Mouse (Mus musculus) midbrain, embryonic 16.5 days (tissue): ENCODE data around the gene Caskin2. TPM values are rescaled to one million over a fixed set of nuclear protein-coding genes. Genes with fewer than 3 reads are reported as not detected.

ENCODE experiments used
- ATAC-seq: fragments of 200-750 bp; cut with Nextera tagmentation; 2 replicates; pipeline ENCODE4 v1.8.0; 2017; ENCODE audit warnings: moderate TSS enrichment
- H3K27ac ChIP-seq: fragments of 300-500 bp; sonication (generic); 2 replicates; pipeline ENCODE4 v1.5.1; 2014; ENCODE audit warnings: mild to moderate bottlenecking, low read length, mixed read lengths
- H3K27me3 ChIP-seq: fragments of 300-500 bp; sonication (generic); 2 replicates; pipeline ENCODE4 v1.6.1; 2014; ENCODE audit warnings: low read depth, low read length, mixed read lengths; ENCODE audit not compliant: control insufficient read depth, insufficient read depth
- H3K36me3 ChIP-seq: fragments of 300-500 bp; sonication (generic); 2 replicates; pipeline ENCODE4 v1.6.1; 2014; ENCODE audit warnings: mild to moderate bottlenecking, low read length, moderate library complexity, mixed read lengths; ENCODE audit not compliant: control insufficient read depth, insufficient read depth
- H3K4me1 ChIP-seq: fragments of 300-500 bp; sonication (generic); 2 replicates; pipeline ENCODE4 v1.6.1; 2014; ENCODE audit warnings: mild to moderate bottlenecking, low read length, mixed read lengths; ENCODE audit not compliant: control insufficient read depth, insufficient read depth
- H3K4me2 ChIP-seq: fragments of 300-500 bp; sonication (generic); 2 replicates; pipeline ENCODE4 v1.6.1; 2014; ENCODE audit warnings: mild to moderate bottlenecking, low read length, mixed read lengths
- H3K4me3 ChIP-seq: fragments of 300-500 bp; sonication (generic); 2 replicates; pipeline ENCODE4 v1.5.1; 2014; ENCODE audit warnings: low read depth, mild to moderate bottlenecking, low read length, moderate library complexity, mixed read lengths
- H3K9ac ChIP-seq: fragments of 300-500 bp; sonication (generic); 2 replicates; pipeline ENCODE4 v1.6.1; 2014; ENCODE audit warnings: low read depth, low read length, mixed read lengths
- H3K9me3 ChIP-seq: fragments of 300-500 bp; sonication (generic); replicated peaks from 2 replicates; pipeline ENCODE4 v1.6.1; 2014; ENCODE audit warnings: mild to moderate bottlenecking, low read length, mixed read lengths; ENCODE audit not compliant: control insufficient read depth, poor library complexity, severe bottlenecking
- WGBS: fragments of 180-500 bp; shearing (Covaris S2); extraction: QIAGEN DNeasy Blood & Tissue Kit; methylation state at CpG from one replicate; pipeline ENCODE4 v1.1.7; 2014; 5-methylcytosine and 5-hydroxymethylcytosine counted together
- polyA plus RNA-seq: library from polyadenylated mRNA; unstranded; fragments of >200 nt; fragmentation: Nextera tagmentation; extraction: Ambion mirVana; gene quantifications from 2 replicates; pipeline ENCODE4 v1.2.1, GENCODE M21; 2015

The Caskin2 gene
- polyA plus RNA-seq, 1 experiment from 2014 or later: 8.9 TPM

DNA sequence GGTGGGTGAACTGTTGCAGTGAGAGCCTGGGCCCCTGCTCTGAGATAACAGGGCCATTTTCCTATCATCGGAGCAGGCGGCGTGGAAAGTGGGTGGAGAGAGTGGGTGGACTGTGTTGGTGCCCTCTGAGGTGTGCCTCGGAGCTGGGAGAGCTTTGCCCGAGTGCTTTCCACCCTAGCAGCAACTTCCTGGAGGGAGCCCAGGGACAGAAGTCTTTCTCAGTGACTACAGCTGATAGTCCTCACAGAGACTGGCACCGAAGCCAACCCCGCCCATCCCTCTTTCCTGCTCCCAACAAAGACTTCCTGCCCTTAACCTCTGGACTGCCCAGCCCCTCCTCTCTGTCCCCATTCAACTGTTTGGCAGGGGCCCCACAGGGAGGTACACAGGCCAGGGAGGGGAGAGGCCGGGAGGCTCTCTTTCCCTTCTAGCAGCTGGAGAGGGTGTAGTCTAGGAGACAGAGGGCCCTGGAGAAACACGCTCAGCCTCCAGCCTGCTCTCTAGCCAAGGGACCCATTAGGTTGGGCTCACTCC, 34.3 kb downstream of the Caskin2 start:
- WGBS: 13% methylated on average over 9 of the region's 9 CpGs
- H3K27me3 ChIP-seq: no peaks in the 10 kb centered on the region
- peaks cover 41% of the 10 kb centered on the region for H3K4me1 ChIP-seq
- 0 out of 2 replicates have a peak overlapping the region, but pooled peaks have one; percentile 26 for H3K9ac ChIP-seq
- no peaks in the 10 kb centered on the region for H3K9me3 ChIP-seq
- no peak overlapping the region; the same call in 1 of the 2 replicates for H3K4me2 ChIP-seq
- no peak overlapping the region for H3K4me3 ChIP-seq
- H3K27ac ChIP-seq: peak overlapping the region; percentile 50
- H3K36me3 ChIP-seq: no peaks in the 10 kb centered on the region
- peak; percentile 70 for ATAC-seq

DNA sequence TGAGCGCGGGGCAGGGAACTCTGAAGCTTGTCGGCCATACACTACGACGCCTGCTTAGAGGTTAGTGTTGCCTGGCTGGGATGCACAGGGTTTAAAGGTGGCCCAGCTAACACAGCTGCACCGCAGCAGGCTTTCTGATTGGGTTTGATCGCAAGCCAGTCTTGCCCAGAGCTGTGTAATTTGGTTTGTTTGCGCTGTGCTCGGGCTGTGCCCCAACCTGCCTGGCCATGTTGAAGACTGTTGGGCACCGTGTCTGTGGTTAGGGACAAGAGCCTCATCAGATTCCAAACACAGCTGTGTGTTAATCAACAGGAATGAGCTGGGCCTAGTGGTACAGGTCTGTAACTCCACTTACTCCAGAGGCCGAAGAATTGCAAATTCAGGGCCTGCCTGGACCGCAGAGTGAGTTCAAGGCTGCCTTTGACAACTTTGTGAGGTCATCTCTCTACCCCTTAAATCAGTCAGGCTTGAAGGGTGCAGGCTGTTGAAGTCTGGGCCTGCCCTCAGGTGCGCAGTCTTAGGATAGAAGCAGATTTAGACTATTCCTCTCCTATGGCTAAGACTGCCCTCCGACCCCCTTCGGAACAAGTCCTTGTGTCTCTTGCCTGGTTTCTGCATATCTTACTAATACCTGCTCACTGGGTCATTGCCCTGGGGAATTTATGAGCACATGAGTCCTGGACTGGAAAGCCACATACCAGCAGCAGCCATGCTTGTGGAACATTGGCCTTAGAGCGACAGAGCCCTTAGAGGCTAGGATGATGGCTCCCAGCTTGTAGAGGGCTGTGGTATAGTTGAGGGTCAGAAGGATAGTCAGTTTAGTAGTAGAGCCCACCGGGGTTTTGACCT, 35.7 kb downstream of the Caskin2 start:
- Histone ChIP-seq H3K4me2 (no peak overlapping the region), H3K27me3 (no peaks in the 10 kb centered on the region), H3K9me3 (no peaks in the 10 kb centered on the region), H3K9ac (no peak overlapping the region), H3K4me1 (peaks cover 37% of the 10 kb centered on the region), H3K27ac (no peak overlapping the region), H3K4me3 (no peak overlapping the region), H3K36me3 (no peaks in the 10 kb centered on the region)
- no peak for ATAC-seq
- WGBS: 79% methylated on average over 17 of the region's 17 CpGs

DNA sequence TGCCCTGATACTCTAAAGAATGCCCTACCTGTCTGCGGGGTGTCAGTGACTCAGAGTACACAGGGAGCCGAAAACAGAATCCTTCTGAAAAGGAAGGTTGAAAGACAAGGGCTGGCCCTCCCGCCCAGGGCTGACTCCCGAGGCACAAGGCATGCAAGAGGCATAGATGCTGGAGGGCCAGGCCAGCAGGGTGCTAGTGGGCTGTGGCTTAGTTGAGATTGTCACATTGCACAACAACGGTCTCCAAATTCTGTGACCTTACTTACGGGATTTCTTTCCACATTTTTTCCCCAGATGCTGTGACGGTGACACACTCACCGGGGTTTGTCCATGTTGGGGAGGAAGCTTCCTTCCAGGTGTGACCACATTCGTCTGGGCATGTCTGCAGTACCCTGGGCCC, 36.5 kb downstream of the Caskin2 start:
- peaks cover 37% of the 10 kb centered on the region for H3K4me1 ChIP-seq
- no peak for ATAC-seq
- no peak overlapping the region for H3K27ac ChIP-seq
- H3K4me2 ChIP-seq: no peak overlapping the region
- no peaks in the 10 kb centered on the region for H3K36me3 ChIP-seq
- no peaks in the 10 kb centered on the region for H3K27me3 ChIP-seq
- no peak overlapping the region for H3K4me3 ChIP-seq
- H3K9me3 ChIP-seq: no peaks in the 10 kb centered on the region
- 48% methylated on average over 9 of the region's 9 CpGs for WGBS
- no peak overlapping the region for H3K9ac ChIP-seq

DNA sequence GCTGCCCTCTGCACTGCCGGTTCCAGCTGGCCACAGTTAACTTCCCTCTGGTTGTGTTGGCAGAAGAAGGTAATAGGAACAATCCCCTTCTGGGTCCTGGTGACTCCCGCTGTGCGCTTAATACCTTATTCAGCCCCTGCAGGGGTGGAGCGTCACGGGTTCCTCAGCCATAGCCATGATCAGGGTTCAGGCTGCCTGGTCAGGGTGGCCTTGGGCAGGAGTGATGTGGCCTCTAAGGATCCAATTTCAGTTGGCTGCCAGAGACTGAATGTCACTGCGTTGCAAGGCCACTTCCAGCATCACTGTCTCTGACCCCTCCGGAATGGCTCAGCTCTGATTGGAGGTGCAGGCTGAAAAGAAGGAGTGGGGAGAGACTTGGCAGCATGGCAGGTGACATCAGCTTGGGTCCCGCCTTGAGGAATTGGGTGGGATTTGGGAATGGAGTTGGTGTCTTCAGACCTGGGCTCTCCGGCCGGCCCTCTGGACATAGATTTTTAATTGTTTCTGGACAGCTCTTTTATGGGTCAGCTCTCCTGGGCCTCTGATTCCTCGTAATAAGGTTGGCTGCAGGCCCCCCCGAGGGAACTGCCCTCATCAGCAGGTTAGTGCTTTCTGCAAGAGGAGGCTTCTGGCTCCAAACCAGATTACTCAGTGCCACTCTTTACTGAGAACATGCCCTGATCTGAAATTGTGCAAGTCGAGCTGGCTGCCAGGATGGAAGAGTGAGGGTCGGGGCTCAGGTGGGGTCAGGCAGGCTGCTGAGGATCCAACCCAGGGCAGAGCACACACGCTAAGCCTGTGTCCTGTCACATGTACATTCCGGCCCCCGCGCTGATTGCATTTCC, 37.4 kb downstream of the Caskin2 start:
- no peak overlapping the region for H3K4me2 ChIP-seq
- H3K36me3 ChIP-seq: no peaks in the 10 kb centered on the region
- ATAC-seq: no peak
- H3K4me1 ChIP-seq: peaks cover 35% of the 10 kb centered on the region
- no peaks in the 10 kb centered on the region for H3K9me3 ChIP-seq
- H3K27ac ChIP-seq: no peak overlapping the region
- H3K4me3 ChIP-seq: no peak overlapping the region
- no peak overlapping the region for H3K9ac ChIP-seq
- H3K27me3 ChIP-seq: no peaks in the 10 kb centered on the region
- WGBS: 34% methylated on average over 18 of the region's 18 CpGs

DNA sequence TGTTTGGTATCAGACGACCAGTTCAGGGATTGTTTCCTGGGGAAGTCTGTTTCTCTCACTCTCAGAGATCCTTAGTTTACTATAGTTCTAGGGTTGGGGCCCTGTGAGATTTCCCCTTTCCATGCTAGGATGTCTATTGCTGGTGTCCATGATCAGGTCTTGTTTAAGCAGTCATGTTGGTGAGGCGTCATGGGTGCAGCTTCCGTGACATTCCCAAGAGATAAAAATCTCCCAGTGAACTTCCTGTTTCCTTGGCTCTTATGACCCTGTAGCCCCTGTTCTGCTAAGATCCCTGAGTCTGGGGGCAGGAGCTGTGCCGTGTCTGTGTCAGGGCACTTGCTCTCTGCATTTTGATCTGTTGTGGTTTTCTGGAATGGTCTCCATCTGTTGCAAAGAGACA, 38.8 kb downstream of the Caskin2 start:
- Histone ChIP-seq H3K4me2 (no peak overlapping the region), H3K36me3 (no peaks in the 10 kb centered on the region), H3K27me3 (no peaks in the 10 kb centered on the region), H3K9me3 (no peaks in the 10 kb centered on the region), H3K4me3 (no peak overlapping the region), H3K4me1 (peaks cover 24% of the 10 kb centered on the region), H3K27ac (no peak overlapping the region), H3K9ac (no peak overlapping the region)
- no peak for ATAC-seq
- WGBS: 81% methylated on average over 4 of the region's 4 CpGs

DNA sequence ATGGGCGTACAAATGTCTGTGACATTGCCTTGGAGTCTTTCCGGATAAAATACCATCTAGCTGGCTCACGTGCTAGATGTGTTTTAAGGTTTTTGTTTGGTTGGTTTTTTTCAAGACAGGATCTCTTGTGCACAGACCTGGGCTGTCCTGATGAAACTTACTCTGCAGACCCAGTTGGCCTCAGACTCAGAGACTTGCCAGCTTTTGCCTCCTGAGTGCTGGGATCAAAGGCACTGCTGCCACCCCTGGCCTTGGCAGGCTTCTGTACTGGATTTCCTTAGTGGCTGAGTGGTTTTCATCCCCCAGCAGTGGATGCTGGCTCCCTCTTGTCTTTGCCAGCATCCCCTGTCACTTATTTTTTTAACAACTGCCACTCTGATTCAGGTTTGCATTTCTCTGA, 44.5 kb downstream of the Caskin2 start:
- Histone ChIP-seq H3K27me3 (no peaks in the 10 kb centered on the region), H3K4me1 (peaks cover 23% of the 10 kb centered on the region), H3K9me3 (no peaks in the 10 kb centered on the region), H3K27ac (no peak overlapping the region), H3K9ac (no peak overlapping the region), H3K4me3 (no peak overlapping the region), H3K36me3 (no peaks in the 10 kb centered on the region), H3K4me2 (no peak overlapping the region)
- 82% methylated on average over 3 of the region's 3 CpGs for WGBS
- ATAC-seq: no peak

DNA sequence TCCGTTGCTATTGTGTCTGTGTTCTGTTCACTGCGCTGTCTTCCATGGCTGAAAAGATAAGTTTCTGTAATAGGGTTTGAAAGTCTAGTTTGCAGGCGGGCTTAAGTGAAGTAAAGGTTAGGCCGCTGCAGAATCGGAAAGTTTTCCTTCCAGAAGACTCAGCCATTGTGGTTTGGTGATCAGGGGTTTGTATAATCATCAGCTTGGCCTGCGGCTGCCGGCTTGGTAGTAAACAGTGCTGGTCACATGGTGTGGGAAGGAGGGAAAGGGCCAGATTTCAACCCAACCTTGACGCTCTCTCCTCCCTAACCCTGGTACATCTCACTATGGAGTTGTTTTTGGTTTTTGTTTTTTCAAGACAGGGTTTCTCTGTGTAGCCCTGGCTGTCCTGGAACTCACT, 46.5 kb downstream of the Caskin2 start:
- H3K4me2 ChIP-seq: peak overlapping the region; percentile 71
- no peak overlapping the region; the same call in 1 of the 2 replicates for H3K27ac ChIP-seq
- no peaks in the 10 kb centered on the region for H3K27me3 ChIP-seq
- 86% methylated on average over 8 of the region's 8 CpGs for WGBS
- ATAC-seq: no peak
- H3K4me3 ChIP-seq: no peak overlapping the region
- H3K36me3 ChIP-seq: no peaks in the 10 kb centered on the region
- no peaks in the 10 kb centered on the region for H3K9me3 ChIP-seq
- H3K9ac ChIP-seq: no peak overlapping the region
- peaks cover 23% of the 10 kb centered on the region for H3K4me1 ChIP-seq

DNA sequence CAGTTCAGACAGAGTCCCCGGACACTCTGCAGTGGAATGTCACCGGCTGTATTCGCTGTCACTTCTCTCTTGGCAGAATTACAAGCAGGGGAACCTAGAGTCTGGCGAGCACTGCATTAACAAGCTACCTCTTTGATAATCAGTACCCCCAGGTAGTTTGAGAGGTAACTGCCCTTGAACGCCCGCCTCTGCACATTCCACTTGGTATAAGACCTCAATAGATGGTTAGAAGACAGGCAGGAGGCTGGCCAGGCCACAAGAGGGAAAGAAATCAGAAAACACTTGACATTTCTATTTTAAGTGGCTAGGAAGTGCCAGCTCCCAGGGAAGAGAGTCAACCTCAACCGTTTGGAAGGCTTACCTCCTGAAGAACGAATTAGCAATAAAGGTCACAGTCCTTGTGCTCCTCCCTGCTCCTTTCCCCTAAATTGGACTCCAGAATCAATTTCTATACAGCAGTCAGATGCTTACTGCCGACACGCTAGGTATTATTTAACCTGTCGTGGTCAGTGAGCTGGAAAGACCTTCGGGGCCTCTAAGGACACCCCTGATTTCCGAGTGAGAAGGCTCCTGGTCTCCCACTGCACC, 47.0 kb downstream of the Caskin2 start:
- no peaks in the 10 kb centered on the region for H3K9me3 ChIP-seq
- H3K4me3 ChIP-seq: peak overlapping the region; percentile 74
- H3K4me2 ChIP-seq: peak overlapping the region; percentile 71
- WGBS: 27% methylated on average over 13 of the region's 13 CpGs
- no peak; the same call in 1 of the 2 replicates for ATAC-seq
- H3K27me3 ChIP-seq: no peaks in the 10 kb centered on the region
- H3K27ac ChIP-seq: peak overlapping the region; percentile 88
- peaks cover 23% of the 10 kb centered on the region for H3K4me1 ChIP-seq
- no peaks in the 10 kb centered on the region for H3K36me3 ChIP-seq
- peak overlapping the region; percentile 89 for H3K9ac ChIP-seq
